Mouse (Mus musculus) layer of hippocampus, adult 8-10 months (tissue): Measurements from ENCODE around the gene Olfr432. TPM values are rescaled to one million over a fixed set of nuclear protein-coding genes. Genes with fewer than 3 reads are reported as not detected.

Experiments used
- total RNA-seq, 4 experiments: library from RNA; stranded (reverse); gene quantifications; 2 replicates each; pipeline ENCODE4 v1.2.4; 2022

Gene Olfr432
- total RNA-seq, 4 experiments from 2014 or later, result not detected

Other genes starting within 250 kb of the Olfr432 start
- 1 to 10 TPM in 1 of 4 experiments, under 1 TPM in 2, not detected in 1; 0.45 to 1.1 (median 0.49) TPM for gene Ifi211, start 136.2 kb upstream of the Olfr432 start, total RNA-seq
- 1 to 10 TPM; 3.5 to 9.9 (median 7.0) TPM for gene Mndal, start 106.7 kb upstream of the Olfr432 start, total RNA-seq
- gene Ifi203, start 106.5 kb upstream of the Olfr432 start, total RNA-seq, result 1 to 10 TPM; 1.8 to 5.9 (median 3.3) TPM
- not detected for gene Ifi202b, start 66.5 kb upstream of the Olfr432 start, total RNA-seq
- gene Ifi205, start 17.4 kb upstream of the Olfr432 start, total RNA-seq, result not detected
- not detected for gene Olfr433, start 8.5 kb upstream of the Olfr432 start, total RNA-seq
- gene Olfr430, start 17.4 kb downstream of the Olfr432 start, total RNA-seq, result not detected
- gene Olfr429, start 35.1 kb downstream of the Olfr432 start, total RNA-seq, result not detected
- gene Olfr427, start 47.7 kb downstream of the Olfr432 start, total RNA-seq, result not detected
- gene Olfr231, start 72.0 kb downstream of the Olfr432 start, total RNA-seq, result not detected
- gene Olfr424, start 82.3 kb downstream of the Olfr432 start, total RNA-seq, result not detected
- gene Olfr420, start 106.4 kb downstream of the Olfr432 start, total RNA-seq, result not detected
- under 1 TPM in 3 of 4 experiments, not detected in 1; 0.04 to 0.11 (median 0.07) TPM for gene Spta1, start 123.6 kb downstream of the Olfr432 start, total RNA-seq
- gene Olfr419, start 202.9 kb downstream of the Olfr432 start, total RNA-seq, result not detected